Mouse (Mus musculus): Measurements from ENCODE around the gene Alk.

Alk gene

GRCm38 (mm10) chr17:71875492-71875891, 728.9 kb downstream of the Alk start:
- DNase-seq (ENCODE audit: low read depth, low spot score), result no peak

GRCm38 (mm10) chr17:71874795-71875194, 729.6 kb downstream of the Alk start:
- no peak for DNase-seq (ENCODE audit: low read depth, low spot score)

GRCm38 (mm10) chr17:71874077-71874476, 730.4 kb downstream of the Alk start:
- peak; percentile 49 for DNase-seq (ENCODE audit: low read depth, low spot score)

- DNase-seq (ENCODE audit: low read depth, low spot score), result peak; percentile 34
Measured at GRCm38 (mm10) chr17:71872976-71873375, 731.5 kb downstream of the Alk start.

GRCm38 (mm10) chr17:71871981-71872380, 732.4 kb downstream of the Alk start:
- no peak for DNase-seq (ENCODE audit: low read depth, low spot score)

- DNase-seq (ENCODE audit: low read depth, low spot score), result no peak
Measured at GRCm38 (mm10) chr17:71870641-71871040, 733.8 kb downstream of the Alk start.

- no peak for DNase-seq (ENCODE audit: low read depth, low spot score)
Measured at GRCm38 (mm10) chr17:71870232-71870621, 734.2 kb downstream of the Alk start.

GRCm38 (mm10) chr17:71869372-71870231, 734.8 kb downstream of the Alk start:
- DNase-seq (ENCODE audit: low read depth, low spot score), result peak; percentile 36

GRCm38 (mm10) chr17:71868828-71869227, 735.6 kb downstream of the Alk start:
- no peak for DNase-seq (ENCODE audit: low read depth, low spot score)

- no peak for DNase-seq (ENCODE audit: low read depth, low spot score)
Measured at GRCm38 (mm10) chr17:71867892-71868291, 736.5 kb downstream of the Alk start.

GRCm38 (mm10) chr17:71865437-71865836, 739.0 kb downstream of the Alk start:
- DNase-seq (ENCODE audit: low read depth, low spot score), result no peak

- DNase-seq (ENCODE audit: low read depth, low spot score), result no peak
Measured at GRCm38 (mm10) chr17:71864039-71864438, 740.4 kb downstream of the Alk start.

GRCm38 (mm10) chr17:71862895-71863294, 741.5 kb downstream of the Alk start:
- no peak for DNase-seq (ENCODE audit: low read depth, low spot score)

GRCm38 (mm10) chr17:71862184-71862583, 742.2 kb downstream of the Alk start:
- DNase-seq (ENCODE audit: low read depth, low spot score), result no peak

- DNase-seq (ENCODE audit: low read depth, low spot score), result no peak
Measured at GRCm38 (mm10) chr17:71831960-71832359, 772.5 kb downstream of the Alk start.

GRCm38 (mm10) chr17:71828647-71829414, 775.6 kb downstream of the Alk start:
- DNase-seq (ENCODE audit: low read depth, low spot score), result no peak

- no peak for DNase-seq (ENCODE audit: low read depth, low spot score)
Measured at GRCm38 (mm10) chr17:71827627-71828026, 776.8 kb downstream of the Alk start.

- DNase-seq (ENCODE audit: low read depth, low spot score), result no peak
Measured at GRCm38 (mm10) chr17:71826603-71827002, 777.8 kb downstream of the Alk start.

GRCm38 (mm10) chr17:71823622-71824306, 780.7 kb downstream of the Alk start:
- no peak for DNase-seq (ENCODE audit: low read depth, low spot score)
